Mouse (Mus musculus) R1 (cell line): ENCODE measurements around the gene Serpina1b.
"Not testable (repeated sequence)": the region's sequence is repeated elsewhere in the genome, so short reads cannot be mapped to it uniquely, and the experiment has no call there.

Experiments used
- DNase-seq: peaks from one replicate; pipeline ENCODE4 v3.0.0-alpha.2; 2018; ENCODE audit warnings: low read depth, low spot score

Gene Serpina1b

DNA sequence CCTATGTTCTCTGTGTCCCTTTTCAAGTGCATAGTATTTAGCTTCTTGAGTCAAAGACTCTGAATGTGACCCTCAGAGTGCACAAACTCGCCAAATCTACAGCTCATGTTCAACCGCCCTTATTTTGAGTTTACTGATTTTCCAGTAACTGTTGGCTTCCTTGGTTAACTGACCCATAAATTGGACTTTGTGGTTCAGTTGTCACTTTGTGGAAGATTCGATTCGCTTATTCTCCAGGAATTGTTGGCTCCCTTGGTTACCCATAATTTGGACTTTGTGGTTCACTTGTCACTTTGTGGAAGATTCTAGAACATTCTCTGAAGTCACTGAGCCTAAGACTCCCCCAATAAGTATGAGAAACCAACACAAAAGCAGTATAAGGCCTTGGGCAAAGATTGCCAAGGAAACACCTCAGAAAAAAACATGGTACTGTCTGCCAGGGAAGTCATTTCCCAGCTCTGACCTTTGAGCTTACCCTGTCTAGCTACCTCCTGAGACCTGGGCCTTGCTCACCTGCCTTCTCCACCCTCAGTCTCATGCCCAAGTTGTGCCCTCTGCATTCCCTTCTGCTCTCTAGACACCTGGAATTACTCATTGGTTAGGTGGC is 129.9 kb downstream of the Serpina1b start:
- DNase-seq, result no peak

GRCm38 (mm10) chr12:103695429-103695828 is 134.7 kb downstream of the Serpina1b start, which contains the start of gene Serpina1f:
Serpina1f (minus strand) TSS chr12:103695529.
- no peak for DNase-seq

GRCm38 (mm10) chr12:103688221-103688814 is 141.9 kb downstream of the Serpina1b start:
- no peak for DNase-seq

DNA sequence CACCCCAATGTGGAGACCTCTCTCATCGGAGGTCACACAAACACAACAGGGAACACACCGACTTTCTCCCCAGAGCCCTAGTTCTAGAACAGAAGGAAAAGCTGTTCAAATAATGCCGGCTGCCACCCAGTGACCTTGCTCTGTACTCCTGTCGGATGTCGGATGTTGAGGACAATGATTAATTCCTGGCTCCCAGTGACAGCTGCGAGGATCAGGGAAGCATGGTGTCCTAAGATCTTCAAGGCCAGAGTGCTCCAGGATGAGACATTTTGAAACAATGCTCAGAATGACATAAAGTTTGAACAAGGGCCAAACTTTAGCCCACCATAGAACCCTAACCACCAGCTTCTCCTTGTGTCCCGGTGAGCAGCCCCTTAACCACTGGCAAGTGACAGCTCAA is 143.2 kb downstream of the Serpina1b start:
- no peak for DNase-seq

GRCm38 (mm10) chr12:103686050-103686449 is 144.1 kb downstream of the Serpina1b start:
- DNase-seq, result no peak

GRCm38 (mm10) chr12:103685386-103685785 is 144.8 kb downstream of the Serpina1b start:
- no peak for DNase-seq

GRCm38 (mm10) chr12:103683775-103684174 is 146.4 kb downstream of the Serpina1b start:
- no peak for DNase-seq

DNA sequence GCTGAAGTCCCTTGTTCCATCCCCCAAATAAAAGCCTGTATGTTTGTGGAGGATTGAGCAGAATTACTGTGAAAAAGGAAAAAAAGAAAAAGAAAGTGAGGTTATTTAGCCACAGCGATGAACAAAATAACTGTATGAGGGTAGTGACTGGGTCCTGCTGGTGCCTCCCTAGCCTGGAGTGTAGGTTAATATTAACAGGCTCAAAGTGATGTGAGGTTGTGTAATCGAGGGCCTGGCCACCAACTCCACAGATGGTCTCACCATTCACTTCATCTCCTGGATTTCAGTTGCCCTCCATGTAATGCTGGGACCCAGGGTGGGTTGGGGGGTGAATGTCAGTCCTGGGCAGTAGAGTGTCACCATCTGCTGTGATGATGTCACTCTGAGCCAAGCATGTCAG is 148.4 kb downstream of the Serpina1b start:
- DNase-seq, result no peak

DNA sequence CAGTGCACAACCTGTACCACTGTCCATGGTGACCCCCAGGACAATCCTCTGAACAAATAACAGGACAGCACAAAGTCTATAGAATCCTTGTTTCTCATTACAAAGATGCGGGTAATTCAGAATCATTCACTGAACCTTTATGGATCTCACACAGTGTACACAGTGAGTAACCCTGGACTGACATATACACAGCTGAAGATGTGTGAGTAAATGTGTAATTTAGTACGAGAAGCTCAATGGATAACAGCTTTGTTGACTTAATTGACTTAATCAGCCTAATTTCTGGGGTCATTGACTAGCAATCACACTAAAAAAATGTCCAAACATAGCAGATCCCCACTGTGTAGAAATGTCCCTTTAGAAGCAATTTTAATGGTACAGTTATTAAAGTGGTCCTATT is 149.0 kb downstream of the Serpina1b start:
- no peak for DNase-seq

GRCm38 (mm10) chr12:103679853-103680252 is 150.3 kb downstream of the Serpina1b start:
- not testable (repeated sequence) for DNase-seq
